Mouse (Mus musculus): Measurements from ENCODE around the gene Kcnh6. TPM values are rescaled to one million over a fixed set of nuclear protein-coding genes. Genes with fewer than 3 reads are reported as not detected.

Kcnh6 gene
- polyA plus RNA-seq, 1 experiment from 2014 or later = 0.20 TPM

Other genes with a start within 250 kb of the Kcnh6 start
- gene Cyb561, start 54.8 kb upstream of the Kcnh6 start, polyA plus RNA-seq (2014; fragmentation: Nextera tagmentation; extraction: Ambion mirVana) = 4.7 and 5.5 TPM in 2 replicates
- gene Ace, start 40.2 kb upstream of the Kcnh6 start, polyA plus RNA-seq (2014; fragmentation: Nextera tagmentation; extraction: Ambion mirVana) = 1.5 and 2.0 TPM in 2 replicates
- gene Ace3, start 13.4 kb upstream of the Kcnh6 start, polyA plus RNA-seq (2014; fragmentation: Nextera tagmentation; extraction: Ambion mirVana) = not detected in 2 replicates
- 45.4 and 52.0 TPM in 2 replicates for gene Dcaf7, start 28.7 kb downstream of the Kcnh6 start, polyA plus RNA-seq (2014; fragmentation: Nextera tagmentation; extraction: Ambion mirVana)
- gene Taco1, start 57.9 kb downstream of the Kcnh6 start, polyA plus RNA-seq (2014; fragmentation: Nextera tagmentation; extraction: Ambion mirVana) = 9.7 and 10.8 TPM in 2 replicates
- 26.6 and 28.6 TPM in 2 replicates for gene Map3k3, start 76.5 kb downstream of the Kcnh6 start, polyA plus RNA-seq (2014; fragmentation: Nextera tagmentation; extraction: Ambion mirVana)
- not detected in 2 replicates for gene Gm10840, start 152.7 kb downstream of the Kcnh6 start, polyA plus RNA-seq (2014; fragmentation: Nextera tagmentation; extraction: Ambion mirVana)
- 80.2 and 84.6 TPM in 2 replicates for gene Limd2, start 152.7 kb downstream of the Kcnh6 start, polyA plus RNA-seq (2014; fragmentation: Nextera tagmentation; extraction: Ambion mirVana)
- gene Strada, start 194.0 kb downstream of the Kcnh6 start, polyA plus RNA-seq (2014; fragmentation: Nextera tagmentation; extraction: Ambion mirVana) = 19.4 and 21.8 TPM in 2 replicates
- 69.8 and 75.9 TPM in 2 replicates for gene Ccdc47, start 208.2 kb downstream of the Kcnh6 start, polyA plus RNA-seq (2014; fragmentation: Nextera tagmentation; extraction: Ambion mirVana)
- 43.0 and 44.9 TPM in 2 replicates for gene Ddx42, start 208.8 kb downstream of the Kcnh6 start, polyA plus RNA-seq (2014; fragmentation: Nextera tagmentation; extraction: Ambion mirVana)
- 31.7 and 34.1 TPM in 2 replicates for gene Ftsj3, start 248.0 kb downstream of the Kcnh6 start, polyA plus RNA-seq (2014; fragmentation: Nextera tagmentation; extraction: Ambion mirVana)
- gene Psmc5, start 248.0 kb downstream of the Kcnh6 start, polyA plus RNA-seq (2014; fragmentation: Nextera tagmentation; extraction: Ambion mirVana) = 200 and 207 TPM in 2 replicates